Mouse (Mus musculus) olfactory bulb, adult 2 months (tissue): ENCODE results near the gene Tcp1.
"Not testable (repeated sequence)": the region's sequence is repeated elsewhere in the genome, so short reads cannot be mapped to it uniquely, and the experiment has no call there.

ENCODE experiments used
- CTCF ChIP-seq: fragments of 200-500 bp; IDR thresholded peaks from 2 replicates; pipeline ENCODE4 v1.5.1; 2012; ENCODE audit warnings: low read depth, mild to moderate bottlenecking, low read length, moderate library complexity; ENCODE audit not compliant: insufficient read depth
- POLR2A ChIP-seq: fragments of 200-500 bp; IDR thresholded peaks from 2 replicates; pipeline ENCODE4 v1.6.1; 2012; ENCODE audit warnings: mild to moderate bottlenecking, low read depth, low read length, moderate library complexity; ENCODE audit not compliant: insufficient read depth

GRCm38 (mm10) chr17:12931576-12931975 is 16.1 kb downstream of the Tcp1 start:
- not testable (repeated sequence) for TF ChIP-seq CTCF, POLR2A
